Comparison of ENCODE assay signal across 11 mouse cellular contexts in genomic region chr4:105169093-105169571, GRCm38 (mm10). TPM values are rescaled to one million over a fixed set of nuclear protein-coding genes. Genes with fewer than 3 reads are reported as not detected.
A peak's percentile ranks its signal among the peaks of the same experiment; 100 is the strongest.
DNase-seq lines count a peak whose midpoint lies in the region; ATAC-seq and TF ChIP-seq lines count a peak whose summit lies in the region.
"Had no signal": no experiment of that assay in that cellular context is flagged by ENCODE, and none has a peak within 500 bp of the region (broad histone marks: within the 10 kb centered on the region; RNA-seq: fewer than 3 reads in every experiment).

No protein-coding gene starts in this region.

- H3K4me3 ChIP-seq in kidney, embryonic 15.5 days (replicated peaks), result no peak overlapping the region
- peak overlapping the region; percentile 35; the same call in 1 of the 2 replicates for H3K4me3 ChIP-seq in forebrain, embryonic 10.5 days
- no peak overlapping the region for H3K4me3 ChIP-seq in limb, embryonic 12.5 days (replicated peaks)
- no peak overlapping the region for H3K4me3 ChIP-seq in midbrain, postnatal 0 days (ENCODE audit: low read depth, low read length)

- no peaks in the 10 kb centered on the region for H3K27me3 ChIP-seq in kidney, embryonic 15.5 days
- no peaks in the 10 kb centered on the region for H3K27me3 ChIP-seq in forebrain, embryonic 10.5 days (ENCODE audit: poor library complexity, severe bottlenecking)
- no peaks in the 10 kb centered on the region for H3K27me3 ChIP-seq in limb, embryonic 12.5 days
- H3K27me3 ChIP-seq in midbrain, postnatal 0 days (ENCODE audit: insufficient read depth, low read length), result no peaks in the 10 kb centered on the region

- H3K4me2 ChIP-seq in kidney, embryonic 15.5 days, result no peak overlapping the region
- peak overlapping the region; percentile 1; the same call in 1 of the 2 replicates for H3K4me2 ChIP-seq in limb, embryonic 12.5 days
- H3K4me2 ChIP-seq in midbrain, postnatal 0 days (ENCODE audit: low read depth, low read length, poor library complexity, severe bottlenecking), result peak overlapping the region; percentile 7; the same call in 1 of the 2 replicates

- H3K4me1 ChIP-seq in kidney, embryonic 15.5 days, result peaks cover 40% of the 10 kb centered on the region
- H3K4me1 ChIP-seq in forebrain, embryonic 10.5 days, result peaks cover 69% of the 10 kb centered on the region
- peaks cover 45% of the 10 kb centered on the region for H3K4me1 ChIP-seq in limb, embryonic 12.5 days (replicated peaks)
- peaks cover 10% of the 10 kb centered on the region for H3K4me1 ChIP-seq in midbrain, postnatal 0 days (ENCODE audit: insufficient read depth, low read length)

- H3K36me3 ChIP-seq in kidney, embryonic 15.5 days, result peaks cover 10% of the 10 kb centered on the region
- H3K36me3 ChIP-seq in forebrain, embryonic 10.5 days (replicated peaks), result peaks cover 39% of the 10 kb centered on the region
- H3K36me3 ChIP-seq in limb, embryonic 12.5 days, result peaks cover 37% of the 10 kb centered on the region
- no peaks in the 10 kb centered on the region for H3K36me3 ChIP-seq in midbrain, postnatal 0 days (ENCODE audit: insufficient read depth, low read length)

- H3K27ac ChIP-seq in kidney, embryonic 15.5 days, result peak overlapping the region; percentile 86
- peak overlapping the region; percentile 88 for H3K27ac ChIP-seq in forebrain, embryonic 10.5 days
- peak overlapping the region; percentile 18; the same call in 1 of the 2 replicates for H3K27ac ChIP-seq in limb, embryonic 12.5 days
- peak overlapping the region; percentile 33 for H3K27ac ChIP-seq in midbrain, postnatal 0 days (ENCODE audit: low read depth, low read length)
- H3K27ac ChIP-seq: liver, embryonic 14.5 days had no signal

- no peaks in the 10 kb centered on the region for H3K9me3 ChIP-seq in kidney, embryonic 15.5 days (replicated peaks)
- no peaks in the 10 kb centered on the region for H3K9me3 ChIP-seq in forebrain, embryonic 10.5 days
- no peaks in the 10 kb centered on the region for H3K9me3 ChIP-seq in limb, embryonic 12.5 days
- H3K9me3 ChIP-seq in midbrain, postnatal 0 days (ENCODE audit: low read length), result no peaks in the 10 kb centered on the region

- H3K9ac ChIP-seq in kidney, embryonic 15.5 days, result no peak overlapping the region
- H3K9ac ChIP-seq in limb, embryonic 12.5 days (replicated peaks), result no peak overlapping the region
- no peak overlapping the region for H3K9ac ChIP-seq in midbrain, postnatal 0 days (replicated peaks; ENCODE audit: low read length, poor library complexity, severe bottlenecking)
- H3K9ac ChIP-seq: liver, embryonic 14.5 days had no signal

- no peak for ATAC-seq in kidney, embryonic 15.5 days (replicated peaks; ENCODE audit: low FRiP score)
- ATAC-seq in limb, embryonic 12.5 days (ENCODE audit: insufficient number of reproducible peaks, insufficient read depth, low FRiP score, low TSS enrichment, low read depth), result no peak
- no peak for ATAC-seq in midbrain, postnatal 0 days (ENCODE audit: low FRiP score)
- ATAC-seq: CD4-positive, CD25-positive, alpha-beta regulatory T cell, adult 4 months had no signal

- TF ChIP-seq CTCF in midbrain, postnatal 0 days (IDR thresholded peaks at IDR 0.05), result no peak

- DNase-seq in kidney, postnatal 10 days, result no peak
- DNase-seq in forebrain, embryonic 10.5 days (ENCODE audit: extremely low spot score, low spot score), result no peak
- no peak for DNase-seq in midbrain, postnatal 0 days (ENCODE audit: low spot score)
- DNase-seq in adrenal gland, adult 18-20 months (ENCODE audit: low spot score in 2 of 2), result no peak
- no peak for DNase-seq in cerebellum, adult 11-12 months
- no peak for DNase-seq in layer of hippocampus, adult 9-10 months (ENCODE audit: low spot score)
- DNase-seq: adrenal gland, postnatal 14 days had no signal

- WGBS in kidney, embryonic 15.5 days, result 53% methylated on average over 7 of the region's 7 CpGs
- WGBS in forebrain, embryonic 10.5 days, result 28% methylated on average over 7 of the region's 7 CpGs
- WGBS in limb, embryonic 12.5 days, result 36% methylated on average over 7 of the region's 7 CpGs
- 35% methylated on average over 7 of the region's 7 CpGs for whole genome bisulfite sequencing in midbrain, postnatal 0 days

RNA-seq across cellular contexts. Expression of gene Plpp3, which starts 12.0 kb away (rescaled TPM):
- 58.2 and 65.5 TPM in 2 replicates for polyA plus RNA-seq in kidney, embryonic 15.5 days (2015; fragmentation: Nextera tagmentation; extraction: Ambion mirVana)
- polyA plus RNA-seq in forebrain, embryonic 10.5 days (2016; fragmentation: Nextera tagmentation; extraction: Ambion mirVana), result 57.2 and 59.4 TPM in 2 replicates
- 96.0 and 110 TPM in 2 replicates for polyA plus RNA-seq in limb, embryonic 12.5 days (2016; fragmentation: Nextera tagmentation; extraction: Ambion mirVana)
- total RNA-seq in midbrain, postnatal 0 days (2014; rRNA removed), result 121 and 148 TPM in 2 replicates
- 142 and 152 TPM in 2 replicates for polyA plus RNA-seq in midbrain, postnatal 0 days (2015; fragmentation: Nextera tagmentation; extraction: Ambion mirVana)
- total RNA-seq in adrenal gland, adult 18-20 months (2021), result 100 to 1,000 TPM; 234 to 351 TPM

RNA-seq across cellular contexts. Expression of gene Prkaa2, which starts 59.4 kb away (rescaled TPM):
- polyA plus RNA-seq in kidney, embryonic 15.5 days (2015; fragmentation: Nextera tagmentation; extraction: Ambion mirVana), result 6.1 and 6.2 TPM in 2 replicates
- 1.2 and 1.7 TPM in 2 replicates for polyA plus RNA-seq in forebrain, embryonic 10.5 days (2016; fragmentation: Nextera tagmentation; extraction: Ambion mirVana)
- polyA plus RNA-seq in limb, embryonic 12.5 days (2016; fragmentation: Nextera tagmentation; extraction: Ambion mirVana), result 0.92 and 0.99 TPM in 2 replicates
- 25.3 and 34.9 TPM in 2 replicates for total RNA-seq in midbrain, postnatal 0 days (2014; rRNA removed)
- 16.1 and 18.4 TPM in 2 replicates for polyA plus RNA-seq in midbrain, postnatal 0 days (2015; fragmentation: Nextera tagmentation; extraction: Ambion mirVana)
- total RNA-seq in adrenal gland, adult 18-20 months (2021), result 1 to 10 TPM; 7.6 to 8.3 TPM
- polyA plus RNA-seq: CD4-positive, CD25-positive, alpha-beta regulatory T cell, adult 4 months had no signal

Comparison
In these comparisons a context has a peak if more than half of its experiments do, and no peak if none do; other contexts are left out.
1. H3K27ac ChIP-seq: peak in every context shown above with its lines; median percentile 88 in forebrain, embryonic 10.5 days; 86 in kidney, embryonic 15.5 days; 33 in midbrain, postnatal 0 days; 18 in limb, embryonic 12.5 days.